Mouse (Mus musculus) T-helper 1 cell (primary cell): ENCODE measurements at regions not wholly inside any gene's neighbourhood (a gene's known extent, or its start where the extent isn't known, plus 50 kb on each side); places are given as distances from the start of the nearest gene placed in this dataset.

Experiments used
- in situ Hi-C: fragments of 300-600 bp; cut with MboI, MseI; formaldehyde crosslinking; loops from one replicate; pipeline ENCODE4 v1.15.1; 2025; ENCODE audit warnings: high pct_unique_total_duplicates

GRCm38 (mm10) chr9:59232682-59233081 lies 58.7 kb upstream of the Adpgk start:
- in situ Hi-C loops = loop anchor here (25.0 kb wide), 1 partner anchor 720 kb away; no protein-coding TSS in a partner anchor

GRCm38 (mm10) chr9:59231947-59232346 lies 59.4 kb upstream of the Adpgk start:
- in situ Hi-C loops = loop anchor here (25.0 kb wide), 1 partner anchor 720 kb away; no protein-coding TSS in a partner anchor

DNA sequence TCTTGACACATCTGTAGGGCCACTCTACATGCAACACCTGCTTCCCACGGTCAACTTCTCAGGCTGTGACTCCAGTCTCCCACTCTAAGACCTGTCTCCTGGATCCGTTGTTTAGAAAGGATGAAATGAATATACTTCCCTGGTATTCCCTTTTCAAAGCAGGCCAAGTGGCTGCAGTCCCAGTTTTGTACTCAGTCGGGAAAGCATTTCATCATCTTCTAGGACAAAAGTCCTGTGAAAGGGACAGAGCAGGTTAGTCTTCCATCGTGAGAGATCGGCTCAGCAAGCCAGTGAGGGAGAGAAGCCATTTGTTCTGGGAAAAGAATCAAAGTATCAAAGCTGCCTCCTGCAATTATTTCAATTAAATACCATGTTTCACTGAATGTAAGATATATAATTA lies 60.2 kb upstream of the Adpgk start:
- in situ Hi-C loops = loop anchor here (25.0 kb wide), 1 partner anchor 719 kb away; no protein-coding TSS in a partner anchor

DNA sequence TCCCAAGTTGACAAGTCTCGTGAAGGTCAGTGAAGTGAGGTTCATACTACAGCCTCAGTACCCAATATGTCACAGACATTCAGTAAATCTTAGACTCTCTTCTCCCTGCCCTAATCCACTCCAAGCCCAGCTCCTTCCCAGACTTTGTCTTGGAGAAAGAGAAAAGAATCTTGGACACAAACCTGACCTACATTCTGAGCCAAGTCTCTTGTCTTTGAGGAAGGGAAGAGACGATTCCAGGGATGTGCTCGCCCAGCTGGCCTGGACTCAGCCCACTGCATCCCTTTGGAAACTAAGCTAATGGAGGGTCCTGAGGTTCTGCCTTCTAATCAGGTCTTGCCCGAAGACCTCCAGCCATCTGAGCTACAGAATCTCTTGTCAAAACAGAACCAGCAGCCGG lies 61.2 kb upstream of the Adpgk start:
- in situ Hi-C loops = loop anchor here (25.0 kb wide), 1 partner anchor 718 kb away; no protein-coding TSS in a partner anchor

DNA sequence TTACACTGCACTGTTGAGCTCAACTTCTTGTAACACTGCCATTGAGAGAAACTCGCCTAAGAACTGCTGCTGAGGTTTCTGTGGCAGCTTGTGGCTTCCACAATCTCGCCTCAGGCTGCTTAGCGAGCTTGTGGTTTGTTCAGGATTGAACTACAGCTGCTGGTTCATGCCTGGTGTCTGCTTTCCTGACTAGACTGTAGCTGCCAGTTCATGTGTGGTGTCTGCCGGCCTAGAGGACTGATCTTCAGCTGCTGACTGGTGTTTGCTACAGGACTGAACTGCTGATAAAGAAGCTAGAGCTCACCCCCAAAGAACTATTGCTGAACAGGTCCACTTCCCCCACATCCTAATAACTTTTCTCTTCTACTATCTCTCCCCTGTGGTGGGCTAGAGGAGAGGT lies 63.4 kb upstream of the Adpgk start:
- in situ Hi-C loops = loop anchor here (25.0 kb wide), 1 partner anchor 716 kb away; no protein-coding TSS in a partner anchor

DNA sequence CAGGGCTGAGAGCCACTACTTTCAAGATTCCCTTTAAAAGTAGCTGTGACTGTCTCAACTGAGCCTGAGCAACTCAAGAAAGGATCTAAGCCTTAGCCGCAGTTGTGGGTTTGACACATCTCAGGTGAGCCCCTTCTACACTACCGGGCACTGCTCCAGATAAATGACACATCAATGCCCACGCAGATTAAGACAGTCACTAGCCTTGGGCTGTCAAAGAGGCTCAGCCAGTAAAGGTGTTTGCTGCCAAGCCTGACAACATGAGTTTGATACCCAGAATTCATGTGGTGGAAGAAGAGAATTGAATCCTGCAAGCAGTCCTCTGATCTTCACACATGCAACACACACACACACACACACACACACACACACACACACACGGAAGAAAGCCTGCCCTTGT lies 65.0 kb upstream of the Adpgk start:
- in situ Hi-C loops = loop anchor here (25.0 kb wide), 1 partner anchor 714 kb away; no protein-coding TSS in a partner anchor

- in situ Hi-C loops = no loop called here
These were observed 72.1 kb upstream of the Adpgk start for GRCm38 (mm10) chr9:59219277-59219676.

DNA sequence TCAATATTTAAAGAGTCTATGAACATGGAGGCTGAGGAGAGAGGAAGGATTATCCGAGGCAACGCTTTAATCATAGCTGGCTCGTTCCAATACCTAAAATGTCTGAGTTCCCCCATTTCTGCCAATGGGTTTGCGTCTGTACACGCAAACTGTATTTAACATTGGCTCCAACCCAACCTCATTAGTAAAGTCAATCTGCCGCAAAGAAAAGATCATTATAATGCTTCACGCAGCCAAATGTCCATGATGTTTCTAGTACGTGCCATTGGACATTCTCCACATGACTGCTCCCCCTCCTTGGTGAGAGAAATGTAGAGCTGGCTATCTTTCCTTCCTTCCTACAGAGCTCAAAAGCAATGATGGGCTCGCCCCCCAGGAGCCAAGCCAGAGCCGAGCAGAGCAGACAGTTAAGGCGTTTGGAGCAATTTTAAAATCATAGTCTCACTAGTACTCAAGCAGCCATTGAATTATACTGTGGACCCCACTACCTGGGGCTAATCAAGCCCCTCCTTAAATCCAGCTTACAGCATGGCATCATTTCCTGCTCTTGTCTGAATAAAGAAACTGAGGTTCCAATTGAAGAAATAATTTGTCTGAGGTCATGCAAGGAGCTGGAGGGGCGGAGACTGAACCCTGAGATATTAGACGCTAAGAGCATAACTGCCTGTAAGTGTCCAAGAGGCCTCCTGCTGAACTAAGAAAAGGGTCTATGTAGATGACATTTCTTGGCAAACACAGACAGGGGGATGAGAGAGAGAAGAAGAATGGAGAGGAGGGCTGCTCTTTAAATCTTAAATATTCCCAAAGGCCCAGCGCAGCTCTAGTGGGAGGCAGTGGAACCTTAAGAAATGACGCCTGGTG lies 88.5 kb upstream of the Adpgk start:
- in situ Hi-C loops = no loop called here

DNA sequence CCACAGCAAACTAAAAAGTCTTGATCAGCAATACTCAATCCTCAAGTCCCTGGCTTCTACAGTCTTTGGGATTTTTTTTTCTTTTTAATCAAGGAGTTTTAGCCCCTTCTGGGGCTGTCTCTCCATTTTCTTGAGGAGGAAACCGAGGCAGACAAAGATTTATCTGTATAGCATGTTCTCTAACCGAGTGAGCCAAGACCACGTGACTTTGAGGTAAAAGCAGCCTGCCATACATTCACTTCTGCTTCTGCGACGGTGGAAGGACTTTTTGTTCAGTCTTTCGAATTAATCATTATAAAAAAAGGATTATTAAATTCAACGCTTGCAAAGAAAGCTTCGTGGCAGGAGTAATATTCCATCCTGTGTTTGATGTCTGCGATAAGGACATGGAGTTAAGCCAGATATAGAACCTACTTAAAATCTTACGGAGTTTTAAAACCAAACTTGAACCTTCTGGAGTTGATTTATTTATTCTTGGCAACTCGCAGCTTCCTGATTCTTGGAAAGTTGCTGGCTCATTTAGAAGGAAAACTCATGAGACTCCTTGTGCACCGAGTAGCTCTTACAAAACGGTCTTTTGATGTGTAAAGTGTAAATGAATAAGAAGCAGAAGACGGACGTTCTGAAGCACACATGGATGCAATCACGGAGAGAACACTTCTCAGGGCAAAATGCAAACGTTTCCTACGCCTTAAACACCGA lies 91.7 kb upstream of the Adpgk start:
- in situ Hi-C loops = loop anchor here (10.0 kb wide), 1 partner anchor 515 kb away; no protein-coding TSS in a partner anchor

GRCm38 (mm10) chr9:59198221-59198875 lies 93.0 kb upstream of the Adpgk start:
- in situ Hi-C loops = loop anchor here (10.0 kb wide), 1 partner anchor 516 kb away; no protein-coding TSS in a partner anchor

GRCm38 (mm10) chr9:59197506-59197905 lies 93.9 kb upstream of the Adpgk start:
- in situ Hi-C loops = loop anchor here (10.0 kb wide), 1 partner anchor 517 kb away; no protein-coding TSS in a partner anchor

GRCm38 (mm10) chr9:59193971-59194370 lies 97.4 kb upstream of the Adpgk start:
- in situ Hi-C loops = loop anchor here (10.0 kb wide), 1 partner anchor 521 kb away; no protein-coding TSS in a partner anchor

DNA sequence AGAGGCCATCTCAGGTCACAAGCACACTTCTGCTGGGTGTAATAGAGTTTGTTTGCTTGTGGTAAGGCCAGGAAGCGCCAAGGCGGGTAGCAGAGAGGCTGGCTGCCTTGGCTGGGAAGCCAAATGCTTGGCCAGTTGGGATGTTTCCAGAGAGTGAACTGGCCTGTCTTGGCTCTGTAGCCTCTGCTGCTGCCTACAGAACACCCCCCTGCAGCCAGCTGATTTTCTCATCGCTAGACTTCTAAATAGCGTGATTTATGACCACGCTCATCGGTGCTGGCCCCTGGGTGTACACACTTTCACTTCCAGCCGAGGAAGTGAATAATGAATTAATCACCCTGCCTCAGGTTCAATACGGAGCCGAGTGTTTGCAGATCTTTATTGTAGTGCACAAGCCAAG lies 102.2 kb upstream of the Adpgk start:
- in situ Hi-C loops = no loop called here

DNA sequence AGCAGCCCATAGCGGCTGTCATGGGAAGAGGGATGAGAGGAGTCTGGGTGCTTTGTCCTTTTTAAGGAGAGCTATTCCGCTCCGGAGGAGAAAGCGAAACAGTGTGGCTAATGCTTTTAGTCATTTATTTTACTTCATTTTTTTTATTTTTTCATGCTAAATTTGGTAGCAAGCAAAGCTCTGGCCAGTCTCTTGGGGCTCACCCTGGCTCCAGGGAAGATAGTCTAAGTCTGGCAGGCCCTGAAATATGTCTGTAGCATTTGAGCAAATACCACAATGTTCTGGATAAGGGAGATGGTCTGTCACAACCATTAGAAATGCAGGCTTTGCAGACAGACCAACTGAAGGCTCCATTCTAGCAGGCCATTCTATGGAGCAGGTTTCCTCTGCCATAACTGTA lies 102.9 kb upstream of the Adpgk start:
- in situ Hi-C loops = no loop called here

GRCm38 (mm10) chr9:59186326-59186725 lies 105.0 kb upstream of the Adpgk start:
- in situ Hi-C loops = no loop called here

- in situ Hi-C loops = no loop called here
These were observed 107.3 kb upstream of the Adpgk start for GRCm38 (mm10) chr9:59184089-59184488.

DNA sequence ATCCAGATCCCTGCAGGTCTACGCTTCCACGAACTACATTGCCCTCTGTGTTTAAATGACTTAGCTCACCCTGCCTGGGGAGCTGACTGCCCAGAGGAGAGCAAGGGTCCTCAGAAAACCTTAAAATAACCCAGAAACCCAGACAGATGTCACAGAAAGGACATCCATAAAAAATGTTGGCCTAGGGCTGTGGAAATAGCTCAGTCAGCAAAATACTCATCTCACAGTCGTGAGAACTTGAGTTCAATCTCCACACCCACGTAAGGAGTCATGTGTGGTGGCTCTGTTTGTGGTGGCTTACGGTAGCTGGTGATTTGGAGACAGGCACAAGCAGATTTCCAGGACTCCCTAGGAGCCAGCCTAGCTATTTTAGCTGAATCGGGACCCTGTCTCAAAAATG lies 108.5 kb upstream of the Adpgk start:
- in situ Hi-C loops = no loop called here

DNA sequence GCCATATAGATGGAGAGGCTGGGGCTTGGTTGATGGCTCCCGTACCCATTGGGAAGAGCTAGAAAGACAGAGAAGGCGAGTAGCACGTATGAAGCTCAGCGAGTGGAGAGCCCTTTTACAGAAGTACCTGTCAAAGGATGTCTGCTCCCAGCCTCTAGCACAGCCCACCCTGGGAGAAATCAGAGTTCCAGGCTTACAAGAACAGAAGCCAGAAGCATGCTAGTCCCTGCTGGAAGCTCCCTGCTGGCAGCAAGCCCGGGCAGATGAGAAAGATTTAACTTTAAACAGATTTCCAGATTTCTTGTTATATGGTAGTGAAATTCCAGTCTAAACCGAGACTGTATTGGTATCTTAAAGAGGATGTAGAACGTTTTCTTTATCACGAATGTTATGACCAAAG lies 108.9 kb upstream of the Adpgk start:
- in situ Hi-C loops = no loop called here

GRCm38 (mm10) chr9:59171576-59171975 lies 119.8 kb upstream of the Adpgk start:
- in situ Hi-C loops = no loop called here

GRCm38 (mm10) chr9:59163390-59163976 lies 127.2 kb upstream of the Neo1 start:
- in situ Hi-C loops = no loop called here

DNA sequence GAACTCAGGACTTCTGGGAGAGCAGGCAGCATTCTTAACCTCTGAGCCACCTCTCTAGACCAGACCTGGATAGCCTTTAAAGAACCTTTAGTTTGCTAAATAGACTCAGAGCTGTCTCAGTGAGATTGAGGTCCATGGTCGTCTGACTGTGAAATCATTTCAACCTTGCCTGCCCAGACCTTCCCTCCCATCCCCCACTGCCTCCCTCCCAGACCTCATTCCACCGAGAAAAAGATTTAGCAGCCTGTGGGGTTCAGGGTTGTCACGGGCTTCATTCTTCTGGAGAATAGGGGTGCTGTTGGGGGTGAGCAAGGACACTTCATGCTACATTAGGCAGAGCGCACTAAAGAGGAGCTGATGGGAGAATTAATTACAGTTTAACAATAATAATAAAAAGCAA lies 126.7 kb upstream of the Neo1 start:
- in situ Hi-C loops = no loop called here
